Mouse (Mus musculus) heart, adult 2 months (tissue): ENCODE data around the gene Erc2.

Source experiments
- CTCF ChIP-seq: fragments of 200-600 bp; IDR thresholded peaks from 2 replicates; pipeline ENCODE4 v1.8.1; 2022; ENCODE audit warnings: antibody characterized with exemption, mild to moderate bottlenecking, moderate library complexity
- POLR2A ChIP-seq: fragments of 200-500 bp; IDR thresholded peaks from 2 replicates; pipeline ENCODE4 v1.6.1; 2011; ENCODE audit warnings: mild to moderate bottlenecking, low read depth, low read length, control low read depth; ENCODE audit not compliant: insufficient read depth

DNA sequence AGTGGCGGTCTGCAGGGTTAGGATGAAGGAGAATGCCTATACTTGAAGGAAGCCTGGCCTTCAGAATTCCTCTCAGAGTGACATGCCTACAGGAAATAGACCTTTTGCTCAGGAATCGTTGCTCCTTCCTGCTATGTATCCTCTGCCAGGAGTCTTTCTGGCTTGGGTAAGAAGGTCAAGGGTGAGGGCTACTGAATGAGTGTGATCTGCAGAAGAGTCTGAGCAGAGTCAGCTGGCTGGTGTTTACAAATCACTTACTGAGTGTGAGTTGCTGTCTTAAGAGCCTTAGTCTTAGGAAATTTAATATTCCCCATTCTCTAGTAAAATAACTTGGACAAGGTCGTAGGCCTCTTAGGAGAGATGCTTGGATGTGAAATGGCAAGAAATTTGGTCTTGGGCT, 450.3 kb downstream of the Erc2 start:
- no peak for TF ChIP-seq CTCF
- no peak for TF ChIP-seq POLR2A
